Mouse (Mus musculus) midbrain, postnatal 0 days (tissue): ENCODE data around the gene Sptan1. TPM values are rescaled to one million over a fixed set of nuclear protein-coding genes. Genes with fewer than 3 reads are reported as not detected.

Source experiments
- ATAC-seq: fragments of 200-750 bp; cut with Nextera tagmentation; 2 replicates; pipeline ENCODE4 v1.8.0; 2017; ENCODE audit warnings: moderate number of reproducible peaks, mild to moderate bottlenecking, moderate TSS enrichment, moderate library complexity; ENCODE audit not compliant: low FRiP score
- DNase-seq: peaks from one replicate; pipeline ENCODE4 v3.0.0-alpha.2; 2015; ENCODE audit warnings: low spot score
- H3K27ac ChIP-seq: fragments of 300-500 bp; sonication (generic); 2 replicates; pipeline ENCODE4 v1.5.1; 2014; ENCODE audit warnings: low read depth, mild to moderate bottlenecking, low read length, mixed read lengths
- H3K27me3 ChIP-seq: fragments of 300-500 bp; sonication (generic); 2 replicates; pipeline ENCODE4 v1.6.1; 2014; ENCODE audit warnings: low read length, control low read depth, mixed read lengths; ENCODE audit not compliant: insufficient read depth
- H3K36me3 ChIP-seq: fragments of 300-500 bp; sonication (generic); 2 replicates; pipeline ENCODE4 v1.6.1; 2014; ENCODE audit warnings: low read length, control low read depth, mixed read lengths; ENCODE audit not compliant: insufficient read depth
- H3K4me1 ChIP-seq: fragments of 300-500 bp; sonication (generic); 2 replicates; pipeline ENCODE4 v1.6.1; 2014; ENCODE audit warnings: mild to moderate bottlenecking, control low read depth, antibody characterized with exemption, low read length, mixed read lengths; ENCODE audit not compliant: insufficient read depth
- H3K4me2 ChIP-seq: fragments of 300-500 bp; sonication (generic); 2 replicates; pipeline ENCODE4 v1.6.1; 2014; ENCODE audit warnings: low read depth, mild to moderate bottlenecking, low read length, mixed read lengths; ENCODE audit not compliant: poor library complexity, severe bottlenecking
- H3K4me3 ChIP-seq: fragments of 300-500 bp; sonication (generic); 2 replicates; pipeline ENCODE4 v1.5.1; 2014; ENCODE audit warnings: low read depth, mild to moderate bottlenecking, low read length, moderate library complexity
- H3K9ac ChIP-seq: fragments of 300-500 bp; sonication (generic); replicated peaks from 2 replicates; pipeline ENCODE4 v1.6.1; 2014; ENCODE audit warnings: mild to moderate bottlenecking, low read length, moderate library complexity, mixed read lengths; ENCODE audit not compliant: poor library complexity, severe bottlenecking
- H3K9me3 ChIP-seq: fragments of 300-500 bp; sonication (generic); 2 replicates; pipeline ENCODE4 v1.6.1; 2016; ENCODE audit warnings: low read length, control low read depth
- CTCF ChIP-seq: IDR thresholded peaks from 2 replicates; pipeline ENCODE4 v1.5.1; 2016; ENCODE audit warnings: antibody characterized with exemption, mild to moderate bottlenecking
- WGBS: fragments of 180-500 bp; shearing (Covaris S2); extraction: QIAGEN DNeasy Blood & Tissue Kit; methylation state at CpG from one replicate; pipeline ENCODE4 v1.1.7; 2014; 5-methylcytosine and 5-hydroxymethylcytosine counted together
- polyA plus RNA-seq: library from polyadenylated mRNA; unstranded; fragments of >200 nt; fragmentation: Nextera tagmentation; extraction: Ambion mirVana; gene quantifications from 2 replicates; pipeline ENCODE4 v1.2.1, GENCODE M21; 2015
- total RNA-seq: library from RNA; depleted of rRNA; stranded (reverse); fragments of >200 nt; gene quantifications from 2 replicates; pipeline ENCODE4 v1.2.3, GENCODE M21; 2014

The Sptan1 gene
- total and polyA plus RNA-seq, 2 experiments from 2014 or later = 193 to 796 TPM

- H3K4me2 ChIP-seq = no peak overlapping the region
- no peaks in the 10 kb centered on the region for H3K27me3 ChIP-seq
- H3K9me3 ChIP-seq = no peaks in the 10 kb centered on the region
- H3K4me3 ChIP-seq = no peak overlapping the region
- H3K9ac ChIP-seq = no peak overlapping the region
- H3K4me1 ChIP-seq = no peaks in the 10 kb centered on the region
- H3K36me3 ChIP-seq = peaks cover 31% of the 10 kb centered on the region
- TF ChIP-seq CTCF = no peak
- ATAC-seq (no peak), DNase-seq (no peak)
- WGBS = 91% methylated on average over 2 of the region's 2 CpGs
- no peak overlapping the region for H3K27ac ChIP-seq
These were observed 72.4 kb downstream of the Sptan1 start for GRCm38 (mm10) chr2:30037762-30038161.

- no peak for ATAC-seq
- 93% methylated on average over 10 of the region's 10 CpGs for WGBS
- Histone ChIP-seq H3K4me2 (no peak overlapping the region), H3K9me3 (no peaks in the 10 kb centered on the region), H3K4me3 (no peak overlapping the region), H3K9ac (no peak overlapping the region), H3K36me3 (peaks cover 26% of the 10 kb centered on the region), H3K27ac (no peak overlapping the region), H3K27me3 (no peaks in the 10 kb centered on the region), H3K4me1 (no peaks in the 10 kb centered on the region)
- DNase-seq = no peak
- TF ChIP-seq CTCF = no peak
These were observed 73.0 kb downstream of the Sptan1 start for GRCm38 (mm10) chr2:30038370-30038769.

DNA sequence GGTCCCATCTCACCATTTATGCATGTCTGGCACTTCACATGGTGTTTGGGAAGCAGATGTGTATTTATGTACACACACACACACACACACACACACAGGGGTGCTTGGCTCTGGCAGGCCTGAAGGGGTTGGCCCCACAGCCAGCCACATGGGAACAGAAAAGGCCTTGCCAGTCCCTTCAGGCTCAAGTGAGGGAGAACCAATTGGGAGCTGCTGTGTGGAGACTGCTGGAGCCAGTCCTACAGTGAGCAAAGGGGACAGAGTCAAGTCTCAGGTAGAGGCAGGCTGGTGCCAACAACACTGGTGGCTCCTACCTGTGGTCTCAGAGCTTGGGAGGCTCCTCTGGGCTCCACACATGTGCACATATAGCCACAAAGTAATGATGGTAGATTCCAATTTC is 74.3 kb downstream of the Sptan1 start:
- no peaks in the 10 kb centered on the region for H3K9me3 ChIP-seq
- H3K4me1 ChIP-seq = no peaks in the 10 kb centered on the region
- H3K27ac ChIP-seq = no peak overlapping the region
- H3K36me3 ChIP-seq = peaks cover 19% of the 10 kb centered on the region
- TF ChIP-seq CTCF = no peak
- no peak overlapping the region for H3K4me2 ChIP-seq
- ATAC-seq (no peak), DNase-seq (no peak)
- H3K27me3 ChIP-seq = no peaks in the 10 kb centered on the region
- no peak overlapping the region for H3K9ac ChIP-seq
- H3K4me3 ChIP-seq = no peak overlapping the region

- no peak for ATAC-seq
- WGBS = 0% methylated on average over 4 of the region's 4 CpGs
- Histone ChIP-seq H3K27me3 (no peaks in the 10 kb centered on the region), H3K4me2 (no peak overlapping the region), H3K4me3 (no peak overlapping the region), H3K4me1 (no peaks in the 10 kb centered on the region), H3K9ac (no peak overlapping the region), H3K9me3 (no peaks in the 10 kb centered on the region), H3K27ac (no peak overlapping the region), H3K36me3 (peaks cover 16% of the 10 kb centered on the region)
- peak; percentile 84 for DNase-seq
- TF ChIP-seq CTCF = peak; percentile 81
These were observed 77.1 kb downstream of the Sptan1 start for GRCm38 (mm10) chr2:30042445-30042844.

DNA sequence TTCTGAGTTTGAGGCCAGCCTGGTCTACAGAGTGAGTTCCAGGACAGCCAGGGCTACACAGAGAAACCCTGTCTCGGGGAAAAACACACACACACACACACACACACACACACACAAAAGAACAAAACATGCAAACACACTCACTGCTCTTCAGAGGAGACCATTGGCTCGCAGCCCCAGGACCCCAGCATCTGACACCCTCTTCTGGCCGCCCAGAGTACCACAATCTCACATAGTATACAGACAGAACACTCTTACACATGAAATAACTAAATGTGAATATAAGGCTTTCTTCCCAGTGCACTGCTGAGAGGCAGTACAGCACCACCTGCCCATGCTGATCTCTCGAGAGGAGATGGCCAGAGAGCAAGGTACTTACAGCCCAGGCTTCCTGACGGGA is 79.2 kb downstream of the Sptan1 start:
- Histone ChIP-seq H3K4me1 (no peaks in the 10 kb centered on the region), H3K4me3 (no peak overlapping the region), H3K27ac (no peak overlapping the region), H3K9ac (no peak overlapping the region), H3K4me2 (no peak overlapping the region), H3K9me3 (no peaks in the 10 kb centered on the region), H3K36me3 (peaks cover 9% of the 10 kb centered on the region; the same call in 1 of the 2 replicates), H3K27me3 (no peaks in the 10 kb centered on the region)
- no peak for TF ChIP-seq CTCF
- no peak for DNase-seq
- whole genome bisulfite sequencing = 84% methylated on average over 5 of the region's 5 CpGs
- ATAC-seq = no peak

DNA sequence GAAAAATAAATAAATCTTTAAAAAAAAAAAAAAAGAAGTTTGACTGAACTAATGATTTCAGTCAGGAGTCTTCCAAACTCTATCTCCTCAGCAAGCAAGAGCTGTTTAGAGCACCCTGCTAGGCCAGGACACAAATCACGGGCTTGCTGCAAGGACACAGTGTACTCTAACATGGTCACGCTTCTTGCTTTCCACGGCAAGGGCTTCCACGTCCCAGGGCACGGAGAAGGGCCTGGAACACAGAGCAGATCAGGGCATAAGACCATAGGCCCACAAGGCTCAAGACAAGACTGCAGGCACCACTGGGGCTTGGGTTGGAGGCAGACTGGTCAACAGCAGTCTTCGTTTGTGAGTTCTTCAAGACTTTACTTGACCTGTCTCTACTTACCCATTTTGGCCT is 81.8 kb downstream of the Sptan1 start:
- no peak overlapping the region for H3K4me2 ChIP-seq
- WGBS = 94% methylated on average over 6 of the region's 6 CpGs
- H3K4me1 ChIP-seq = no peaks in the 10 kb centered on the region
- no peak for ATAC-seq
- no peak overlapping the region for H3K27ac ChIP-seq
- DNase-seq = no peak
- no peaks in the 10 kb centered on the region for H3K9me3 ChIP-seq
- peaks cover 5% of the 10 kb centered on the region; the same call in 1 of the 2 replicates for H3K36me3 ChIP-seq
- no peak overlapping the region for H3K4me3 ChIP-seq
- H3K9ac ChIP-seq = no peak overlapping the region
- H3K27me3 ChIP-seq = no peaks in the 10 kb centered on the region
- no peak for TF ChIP-seq CTCF
